30 mouse cellular contexts compared by ENCODE assay signal in genomic region chr2:93836232-93836785, GRCm38 (mm10). TPM values are rescaled to one million over a fixed set of nuclear protein-coding genes. Genes with fewer than 3 reads are reported as not detected.
DNase-seq lines count a peak whose midpoint lies in the region; ATAC-seq and TF ChIP-seq lines count a peak whose summit lies in the region.
"Had no signal": no experiment of that assay in that cellular context is flagged by ENCODE, and none has a peak within 500 bp of the region (broad histone marks: within the 10 kb centered on the region; RNA-seq: fewer than 3 reads in every experiment).

No protein-coding gene starts in this region.

- no peak for ATAC-seq in kidney, embryonic 14.5 days (ENCODE audit: low FRiP score, low TSS enrichment)
- ATAC-seq: forebrain, embryonic 13.5 days had no signal

- peak; percentile 58; the same call in 1 of the 2 replicates for TF ChIP-seq EP300 in ES-Bruce4 (IDR thresholded peaks at IDR 0.05; ENCODE audit: insufficient read depth, low read depth, low read length)

- H3K4me2 ChIP-seq in kidney, embryonic 14.5 days (replicated peaks; ENCODE audit: low read depth, low read length) = no peak overlapping the region
- H3K4me2 ChIP-seq: embryonic facial prominence, embryonic 13.5 days; forebrain, embryonic 13.5 days; hindbrain, embryonic 13.5 days; limb, embryonic 13.5 days; lung, embryonic 15.5 days; neural tube, embryonic 12.5 days had no signal

- WGBS in kidney, embryonic 14.5 days = 80% methylated on average over 13 of the region's 13 CpGs

- no peak for TF ChIP-seq CTCF in ES-Bruce4 (IDR thresholded peaks at IDR 0.05; ENCODE audit: low read depth, low read length)

- intact Hi-C loops in heart, postnatal 25 days (cut with DNase I) = no loop called here

- peaks cover 31% of the 10 kb centered on the region; the same call in 1 of the 2 replicates for H3K36me3 ChIP-seq in kidney, embryonic 14.5 days (ENCODE audit: control insufficient read depth, insufficient read depth, low read length)
- no peaks in the 10 kb centered on the region for H3K36me3 ChIP-seq in ES-Bruce4 (ENCODE audit: control insufficient read depth, insufficient read depth, low read length, poor library complexity, severe bottlenecking)

- TF ChIP-seq POLR2A in ES-Bruce4 (IDR thresholded peaks at IDR 0.05; ENCODE audit: insufficient read depth, low read length) = no peak

- H3K4me1 ChIP-seq in kidney, embryonic 14.5 days (ENCODE audit: control insufficient read depth, insufficient read depth, low read length) = no peaks in the 10 kb centered on the region
- H3K4me1 ChIP-seq in ES-Bruce4 (ENCODE audit: control insufficient read depth, insufficient read depth, low read length) = no peaks in the 10 kb centered on the region
- H3K4me1 ChIP-seq: embryonic facial prominence, embryonic 13.5 days; forebrain, embryonic 13.5 days; hindbrain, embryonic 13.5 days; limb, embryonic 13.5 days; lung, embryonic 15.5 days; neural tube, embryonic 12.5 days had no signal

- H3K9ac ChIP-seq in kidney, embryonic 14.5 days (ENCODE audit: low read depth, low read length) = no peak overlapping the region
- H3K9ac ChIP-seq in ES-Bruce4 (ENCODE audit: low read depth, poor library complexity, severe bottlenecking) = no peak overlapping the region
- H3K9ac ChIP-seq: embryonic facial prominence, embryonic 13.5 days; forebrain, embryonic 13.5 days; hindbrain, embryonic 13.5 days; limb, embryonic 13.5 days; liver, embryonic 14.5 days; lung, embryonic 15.5 days; neural tube, embryonic 12.5 days had no signal

- peak; percentile 84 for DNase-seq in kidney, adult 11 months
- DNase-seq in ZHBTc4 (ENCODE audit: low read depth, low spot score) (peak; percentile 89), liver (no peak)
- DNase-seq in kidney, postnatal 25 days = peak; percentile 83 to 90
- no peak for DNase-seq in adrenal gland, postnatal 4 days (ENCODE audit: low spot score in 2 of 2)
- no peak for DNase-seq in heart, postnatal 25 days (ENCODE audit: low spot score)
- DNase-seq: adrenal gland, adult 2 months; cerebellum, adult 2 months; cerebellum, postnatal 36 days; embryo, embryonic 11 days; heart, postnatal 36 days; layer of hippocampus, adult 9-11 months; lung, postnatal 36 days; midbrain, embryonic 14.5 days; thymus, adult 18-20 months; thymus, postnatal 36 days had no signal

- no peaks in the 10 kb centered on the region for H3K9me3 ChIP-seq in kidney, embryonic 14.5 days (ENCODE audit: control insufficient read depth, low read length)
- peaks cover 10% of the 10 kb centered on the region; the same call in 1 of the 2 replicates for H3K9me3 ChIP-seq in ES-Bruce4 (replicated peaks; ENCODE audit: control insufficient read depth, insufficient read depth, low read length, poor library complexity, severe bottlenecking)
- H3K9me3 ChIP-seq: forebrain, embryonic 13.5 days; limb, embryonic 13.5 days; lung, embryonic 15.5 days; neural tube, embryonic 12.5 days had no signal

- H3K27ac ChIP-seq in kidney, embryonic 14.5 days (ENCODE audit: low read depth, low read length) = no peak overlapping the region
- no peak overlapping the region for H3K27ac ChIP-seq in ES-Bruce4 (ENCODE audit: insufficient read depth, low read length)
- H3K27ac ChIP-seq: embryonic facial prominence, embryonic 13.5 days; forebrain, embryonic 13.5 days; hindbrain, embryonic 13.5 days; limb, embryonic 13.5 days; liver, embryonic 14.5 days; lung, embryonic 15.5 days; neural tube, embryonic 12.5 days had no signal

- H3K27me3 ChIP-seq in kidney, embryonic 14.5 days (ENCODE audit: control insufficient read depth, insufficient read depth, low read length) = no peaks in the 10 kb centered on the region
- no peaks in the 10 kb centered on the region for H3K27me3 ChIP-seq in ES-Bruce4 (ENCODE audit: control insufficient read depth, insufficient read depth, low read length, poor library complexity, severe bottlenecking)
- H3K27me3 ChIP-seq: CH12.LX; embryonic facial prominence, embryonic 13.5 days; forebrain, embryonic 13.5 days; hindbrain, embryonic 13.5 days; limb, embryonic 13.5 days; lung, embryonic 15.5 days; neural tube, embryonic 12.5 days had no signal

- H3K4me3 ChIP-seq in kidney, embryonic 14.5 days (ENCODE audit: low read length) = no peak overlapping the region
- H3K4me3 ChIP-seq in ES-Bruce4 (ENCODE audit: low read depth, low read length) = no peak overlapping the region
- H3K4me3 ChIP-seq: embryonic facial prominence, embryonic 13.5 days; forebrain, embryonic 13.5 days; hindbrain, embryonic 13.5 days; limb, embryonic 13.5 days; lung, embryonic 15.5 days; neural tube, embryonic 12.5 days had no signal

RNA-seq across cellular contexts. Expression of gene Accs, which starts 13.4 kb away (rescaled TPM):
- 7.3 and 10.8 TPM in 2 replicates for polyA plus RNA-seq in kidney, embryonic 14.5 days (2014; fragmentation: Nextera tagmentation; extraction: Ambion mirVana)
- polyA plus RNA-seq in ES-Bruce4 (2011; ENCODE audit: insufficient read depth, insufficient read length, low read depth, missing spikeins) = 3.5 and 4.8 TPM in 2 replicates
- total RNA-seq in adrenal gland, postnatal 4 days (2021) = 10 to 100 TPM; 21.0 to 24.5 TPM
- 1 to 10 TPM; 3.9 to 5.4 TPM for total RNA-seq in heart, postnatal 25 days (2021)

RNA-seq across cellular contexts. Expression of gene Ext2, which starts 13.9 kb away (rescaled TPM):
- polyA plus RNA-seq in kidney, embryonic 14.5 days (2014; fragmentation: Nextera tagmentation; extraction: Ambion mirVana) = 67.9 and 111 TPM in 2 replicates
- 32.8 and 36.6 TPM in 2 replicates for polyA plus RNA-seq in ES-Bruce4 (2011; ENCODE audit: insufficient read depth, insufficient read length, low read depth, missing spikeins)
- total RNA-seq in adrenal gland, postnatal 4 days (2021) = 100 to 1,000 TPM; 108 to 118 TPM
- total RNA-seq in heart, postnatal 25 days (2021) = 10 to 100 TPM; 41.7 to 44.4 TPM

RNA-seq across cellular contexts. Expression of gene Accsl, which starts 32.6 kb away (rescaled TPM):
- polyA plus RNA-seq in kidney, embryonic 14.5 days (2014; fragmentation: Nextera tagmentation; extraction: Ambion mirVana) = not detected in 2 replicates
- 1.3 TPM in 1 of 2 replicates, not detected in the other for polyA plus RNA-seq in ES-Bruce4 (2011; ENCODE audit: insufficient read depth, insufficient read length, low read depth, missing spikeins)
- total RNA-seq in adrenal gland, postnatal 4 days (2021) = under 1 TPM; 0.22 to 0.99 TPM
- total RNA-seq in heart, postnatal 25 days (2021) = not detected
- total RNA-seq: gastrocnemius, adult 8-10 months; heart, postnatal 36 days; left cerebral cortex, postnatal 25 days; megakaryocyte-erythroid progenitor cell, adult 5-6 weeks had no signal
- polyA plus RNA-seq: adrenal gland, adult 2 months; embryonic facial prominence, embryonic 13.5 days; heart, embryonic 14.5 days; limb, embryonic 13.5 days had no signal

Comparison
In these comparisons a context has a peak if more than half of its experiments do, and no peak if none do; other contexts are left out.
1. DNase-seq: peak in kidney, adult 11 months (single experiment), ZHBTc4 (single experiment) and kidney, postnatal 25 days (2 of 2); none in adrenal gland, postnatal 4 days (0 of 2), heart, postnatal 25 days (single experiment) and liver (single experiment).